Mouse (Mus musculus): ENCODE measurements around the gene Nectin2. TPM values are rescaled to one million over a fixed set of nuclear protein-coding genes. Genes with fewer than 3 reads are reported as not detected.

Nectin2 gene
- polyA plus RNA-seq, 1 experiment from 2014 or later: 93.1 TPM

- H3K27ac ChIP-seq (ENCODE audit: low read depth, low read length): no peak overlapping the region
- no peak overlapping the region for H3K9ac ChIP-seq (ENCODE audit: low read depth, low read length)
- whole genome bisulfite sequencing: 28% methylated on average over 8 of the region's 8 CpGs
- TF ChIP-seq CTCF (IDR thresholded peaks at IDR 0.05; ENCODE audit: low read depth): no peak
- no peak overlapping the region for H3K4me3 ChIP-seq (ENCODE audit: low read depth, low read length)
- peaks cover 2% of the 10 kb centered on the region; the same call in 1 of the 2 replicates for H3K4me1 ChIP-seq (replicated peaks; ENCODE audit: control insufficient read depth, insufficient read depth, low read length)
- no peak for ATAC-seq
- peaks cover 54% of the 10 kb centered on the region for H3K36me3 ChIP-seq (ENCODE audit: control insufficient read depth, insufficient read depth)
- H3K4me2 ChIP-seq (replicated peaks; ENCODE audit: low read depth): no peak overlapping the region
- H3K27me3 ChIP-seq (replicated peaks; ENCODE audit: control insufficient read depth, insufficient read depth, low read length): no peaks in the 10 kb centered on the region
- no peaks in the 10 kb centered on the region for H3K9me3 ChIP-seq (ENCODE audit: control insufficient read depth)
These were observed 8.8 kb downstream of the Nectin2 start for GRCm38 (mm10) chr7:19741329-19742031.

- Histone ChIP-seq H3K27ac (ENCODE audit: low read depth, low read length) (no peak overlapping the region), H3K36me3 (ENCODE audit: control insufficient read depth, insufficient read depth) (peaks cover 56% of the 10 kb centered on the region)
These were observed 10.0 kb downstream of the Nectin2 start for GRCm38 (mm10) chr7:19740269-19740668.

DNA sequence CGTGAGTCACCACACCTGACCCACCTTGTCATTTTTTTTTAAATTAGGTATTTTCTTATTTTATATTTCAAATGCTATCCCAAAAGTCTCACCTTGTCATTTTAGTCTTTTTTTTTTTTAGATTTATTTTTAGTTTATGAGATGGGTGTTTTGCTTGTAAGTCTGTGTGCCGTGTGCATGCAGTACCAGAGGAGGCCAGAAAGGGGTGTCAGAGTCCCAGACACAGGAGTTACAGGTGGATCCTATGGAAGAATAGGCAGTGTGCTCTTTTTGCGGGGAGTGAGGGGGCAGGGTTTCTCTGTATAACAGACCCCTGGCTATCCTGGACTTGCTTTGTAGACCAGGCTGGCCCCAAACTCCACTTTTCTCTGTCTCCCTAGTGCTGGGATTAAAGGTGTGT, 11.5 kb downstream of the Nectin2 start:
- Histone ChIP-seq H3K4me1 (replicated peaks; ENCODE audit: control insufficient read depth, insufficient read depth, low read length) (no peaks in the 10 kb centered on the region), H3K9ac (ENCODE audit: low read depth, low read length) (no peak overlapping the region), H3K4me2 (replicated peaks; ENCODE audit: low read depth) (no peak overlapping the region), H3K36me3 (ENCODE audit: control insufficient read depth, insufficient read depth) (peaks cover 64% of the 10 kb centered on the region), H3K9me3 (ENCODE audit: control insufficient read depth) (no peaks in the 10 kb centered on the region), H3K27me3 (replicated peaks; ENCODE audit: control insufficient read depth, insufficient read depth, low read length) (no peaks in the 10 kb centered on the region), H3K27ac (ENCODE audit: low read depth, low read length) (no peak overlapping the region), H3K4me3 (ENCODE audit: low read depth, low read length) (no peak overlapping the region)
- 87% methylated on average over 3 of the region's 3 CpGs for WGBS
- ATAC-seq: no peak
- peak; percentile 68 for TF ChIP-seq CTCF (IDR thresholded peaks at IDR 0.05; ENCODE audit: low read depth)

More at GRCm38 (mm10) chr7:19740269-19740668, 10.0 kb downstream of the Nectin2 start:
- no peaks in the 10 kb centered on the region for H3K4me1 ChIP-seq (replicated peaks; ENCODE audit: control insufficient read depth, insufficient read depth, low read length)
- peak; percentile 41 for TF ChIP-seq CTCF (IDR thresholded peaks at IDR 0.05; ENCODE audit: low read depth)
- no peak; the same call in 1 of the 2 replicates for ATAC-seq
- no peaks in the 10 kb centered on the region for H3K9me3 ChIP-seq (ENCODE audit: control insufficient read depth)
- H3K27me3 ChIP-seq (replicated peaks; ENCODE audit: control insufficient read depth, insufficient read depth, low read length): no peaks in the 10 kb centered on the region
- no peak overlapping the region for H3K4me2 ChIP-seq (replicated peaks; ENCODE audit: low read depth)
- WGBS: 88% methylated on average over 11 of the region's 11 CpGs
- no peak overlapping the region for H3K9ac ChIP-seq (ENCODE audit: low read depth, low read length)
- H3K4me3 ChIP-seq (ENCODE audit: low read depth, low read length): no peak overlapping the region

- Histone ChIP-seq H3K9ac (ENCODE audit: low read depth, low read length) (no peak overlapping the region), H3K4me2 (replicated peaks; ENCODE audit: low read depth) (no peak overlapping the region), H3K36me3 (ENCODE audit: control insufficient read depth, insufficient read depth) (peaks cover 69% of the 10 kb centered on the region), H3K9me3 (ENCODE audit: control insufficient read depth) (no peaks in the 10 kb centered on the region), H3K4me1 (replicated peaks; ENCODE audit: control insufficient read depth, insufficient read depth, low read length) (no peaks in the 10 kb centered on the region), H3K27me3 (replicated peaks; ENCODE audit: control insufficient read depth, insufficient read depth, low read length) (no peaks in the 10 kb centered on the region), H3K4me3 (ENCODE audit: low read depth, low read length) (no peak overlapping the region), H3K27ac (ENCODE audit: low read depth, low read length) (0 out of 2 replicates have a peak overlapping the region, but pooled peaks have one; percentile 46)
- no peak for TF ChIP-seq CTCF (IDR thresholded peaks at IDR 0.05; ENCODE audit: low read depth)
- ATAC-seq: no peak
- 78% methylated on average over 16 of the region's 16 CpGs for WGBS
These were observed 13.8 kb downstream of the Nectin2 start for GRCm38 (mm10) chr7:19736389-19737057.

DNA sequence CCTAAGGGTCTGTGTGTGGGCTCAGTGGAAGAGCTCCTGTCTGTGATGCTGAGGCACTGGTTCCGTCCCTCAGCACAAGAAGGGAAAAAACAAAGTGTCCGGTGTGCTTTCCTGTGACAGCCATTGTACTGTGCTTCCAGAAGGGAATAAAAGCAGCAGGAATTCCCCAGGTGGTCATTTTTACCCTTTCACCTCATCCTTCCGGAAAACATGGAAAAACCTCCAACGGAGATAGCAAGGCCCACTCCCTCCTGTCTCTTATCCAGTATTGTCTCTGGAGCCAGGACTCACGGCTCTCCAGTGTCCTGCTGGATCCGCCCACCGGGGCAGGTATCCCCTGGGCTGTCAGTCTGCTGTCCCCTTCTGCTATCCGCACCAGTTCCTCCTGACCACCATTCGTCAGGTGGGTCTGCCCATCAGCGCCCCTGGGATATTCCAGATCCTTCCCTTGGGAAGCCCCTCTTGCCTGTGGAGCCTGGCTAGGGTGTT, 16.1 kb downstream of the Nectin2 start:
- no peak overlapping the region for H3K4me3 ChIP-seq (ENCODE audit: low read depth, low read length)
- ATAC-seq: no peak
- no peak for TF ChIP-seq CTCF (IDR thresholded peaks at IDR 0.05; ENCODE audit: low read depth)
- no peaks in the 10 kb centered on the region for H3K27me3 ChIP-seq (replicated peaks; ENCODE audit: control insufficient read depth, insufficient read depth, low read length)
- no peaks in the 10 kb centered on the region for H3K4me1 ChIP-seq (replicated peaks; ENCODE audit: control insufficient read depth, insufficient read depth, low read length)
- H3K4me2 ChIP-seq (replicated peaks; ENCODE audit: low read depth): no peak overlapping the region
- H3K27ac ChIP-seq (ENCODE audit: low read depth, low read length): no peak overlapping the region
- WGBS: 85% methylated on average over 10 of the region's 10 CpGs
- H3K36me3 ChIP-seq (ENCODE audit: control insufficient read depth, insufficient read depth): peaks cover 80% of the 10 kb centered on the region
- no peaks in the 10 kb centered on the region for H3K9me3 ChIP-seq (ENCODE audit: control insufficient read depth)
- no peak overlapping the region for H3K9ac ChIP-seq (ENCODE audit: low read depth, low read length)

- no peak for ATAC-seq
- H3K4me1 ChIP-seq (replicated peaks; ENCODE audit: control insufficient read depth, insufficient read depth, low read length): no peaks in the 10 kb centered on the region
- H3K36me3 ChIP-seq (ENCODE audit: control insufficient read depth, insufficient read depth): peaks cover 93% of the 10 kb centered on the region
- H3K27me3 ChIP-seq (replicated peaks; ENCODE audit: control insufficient read depth, insufficient read depth, low read length): no peaks in the 10 kb centered on the region
- no peak overlapping the region for H3K4me3 ChIP-seq (ENCODE audit: low read depth, low read length)
- H3K27ac ChIP-seq (ENCODE audit: low read depth, low read length): no peak overlapping the region
- no peak overlapping the region for H3K9ac ChIP-seq (ENCODE audit: low read depth, low read length)
- H3K9me3 ChIP-seq (ENCODE audit: control insufficient read depth): no peaks in the 10 kb centered on the region
- WGBS: 84% methylated on average over 4 of the region's 4 CpGs
- TF ChIP-seq CTCF (IDR thresholded peaks at IDR 0.05; ENCODE audit: low read depth): no peak
- H3K4me2 ChIP-seq (replicated peaks; ENCODE audit: low read depth): no peak overlapping the region
These were observed 23.7 kb downstream of the Nectin2 start for GRCm38 (mm10) chr7:19726541-19726940.

Data from intestine, postnatal 0 days (tissue).